Mouse (Mus musculus) liver, adult 2 months (tissue): ENCODE measurements at regions not wholly inside any gene's neighbourhood (a gene's known extent, or its start where the extent isn't known, plus 50 kb on each side); places are given as distances from the start of the nearest gene placed in this dataset.

Experiments
- DNase-seq: peaks from one replicate; pipeline ENCODE4 v3.0.0-alpha.2; 2011; ENCODE audit warnings: low read depth, low spot score; ENCODE audit errors: extremely low read depth
- H3K27ac ChIP-seq: fragments of 200-500 bp; replicated peaks from 2 replicates; pipeline ENCODE4 v1.5.1; 2012; ENCODE audit warnings: low read depth, mild to moderate bottlenecking, control low read depth, inconsistent platforms, low read length; ENCODE audit not compliant: insufficient read depth
- H3K27me3 ChIP-seq: fragments of 200-500 bp; 2 replicates; pipeline ENCODE4 v1.6.1; 2012; ENCODE audit warnings: mild to moderate bottlenecking, moderate library complexity, low read length, inconsistent platforms; ENCODE audit not compliant: control insufficient read depth, insufficient read depth
- H3K36me3 ChIP-seq: fragments of 200-500 bp; 2 replicates; pipeline ENCODE4 v1.6.1; 2012; ENCODE audit warnings: low read length, inconsistent platforms; ENCODE audit not compliant: control insufficient read depth, insufficient read depth
- H3K4me1 ChIP-seq: fragments of 200-500 bp; 2 replicates; pipeline ENCODE4 v1.6.1; 2011; ENCODE audit warnings: low read length; ENCODE audit not compliant: control insufficient read depth, insufficient read depth
- H3K4me3 ChIP-seq: fragments of 200-500 bp; 2 replicates; pipeline ENCODE4 v1.5.1; 2011; ENCODE audit warnings: low read depth, mild to moderate bottlenecking, control low read depth, low read length, moderate library complexity; ENCODE audit not compliant: insufficient read depth
- H3K79me2 ChIP-seq: fragments of 200-500 bp; 2 replicates; pipeline ENCODE4 v1.6.1; 2012; ENCODE audit warnings: inconsistent platforms, mild to moderate bottlenecking, low read length, moderate library complexity; ENCODE audit not compliant: control insufficient read depth, insufficient read depth
- H3K9ac ChIP-seq: fragments of 200-500 bp; 2 replicates; pipeline ENCODE4 v1.6.1; 2012; ENCODE audit warnings: low read depth, mild to moderate bottlenecking, control low read depth, inconsistent platforms, low read length
- CTCF ChIP-seq: fragments of 200-500 bp; IDR thresholded peaks from 2 replicates; pipeline ENCODE4 v1.5.1; 2011; ENCODE audit warnings: low read depth, low read length, control low read depth
- POLR2A ChIP-seq: fragments of 200-500 bp; IDR thresholded peaks from 2 replicates; pipeline ENCODE4 v1.6.1; 2011; ENCODE audit warnings: low read length, control low read depth; ENCODE audit not compliant: insufficient read depth; ENCODE audit errors: extremely low read depth
- WGBS: fragments of 180-500 bp; shearing (Covaris S2); methylation state at CpG from one replicate; pipeline ENCODE4 v1.1.7; 2018; 5-methylcytosine and 5-hydroxymethylcytosine counted together

DNA sequence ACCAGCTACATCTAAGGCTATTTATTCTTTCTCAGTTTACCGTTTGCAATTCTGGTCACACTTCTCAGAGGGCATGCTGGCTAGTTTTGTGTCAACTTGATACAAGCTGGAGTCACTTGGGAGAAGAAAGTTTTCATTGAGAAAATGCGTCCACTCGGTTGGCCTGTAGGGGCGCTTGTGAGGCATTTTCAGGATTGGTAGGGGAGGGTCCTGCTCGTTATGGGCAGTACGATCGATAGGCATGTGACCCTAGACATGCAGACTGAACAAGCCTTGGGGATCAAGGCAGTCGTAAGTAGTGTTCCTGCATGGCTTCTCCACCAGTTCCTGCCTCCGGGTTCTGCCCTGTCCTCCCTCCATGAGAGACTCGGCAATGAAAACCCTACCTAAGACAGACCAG lies 127.2 kb downstream of the Map3k7 start:
- H3K79me2 ChIP-seq: no peaks in the 10 kb centered on the region
- no peak for DNase-seq

DNA sequence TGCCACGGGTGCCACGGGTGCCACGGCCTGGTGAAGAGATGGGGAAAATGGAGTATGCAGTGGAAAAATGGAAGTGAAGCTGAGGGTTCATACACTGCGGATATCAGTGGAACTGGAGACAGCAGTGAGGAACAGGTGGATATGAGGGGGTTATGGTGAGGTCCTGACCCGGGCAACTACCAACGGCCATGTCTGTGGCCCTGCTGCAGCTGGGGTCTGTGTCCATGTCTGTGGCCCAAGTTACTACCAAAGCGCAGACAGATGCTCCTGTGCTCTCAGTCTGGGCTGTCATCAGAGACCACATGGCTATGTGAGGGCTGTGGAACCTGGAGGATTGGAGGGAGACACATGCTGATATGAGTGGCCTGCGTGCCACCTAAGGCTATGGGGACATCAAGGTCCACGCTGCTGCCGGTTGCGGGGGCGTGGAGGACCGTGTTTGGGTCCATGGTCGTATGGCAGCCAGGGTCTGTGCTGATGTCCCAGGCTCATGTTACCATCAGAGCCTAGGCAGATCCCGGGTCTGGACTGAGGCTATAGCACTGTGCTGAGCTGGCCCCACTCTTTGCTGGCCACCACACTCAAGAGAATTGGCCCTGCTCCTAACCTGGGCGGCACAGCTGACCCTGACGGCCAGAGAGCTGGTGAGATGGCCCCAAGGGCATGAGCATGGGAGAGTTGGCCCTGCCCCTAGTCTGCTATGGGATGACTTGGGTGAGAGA lies 128.6 kb downstream of the Map3k7 start:
- Histone ChIP-seq H3K4me3 (no peak overlapping the region), H3K36me3 (no peaks in the 10 kb centered on the region), H3K79me2 (no peaks in the 10 kb centered on the region), H3K27ac (no peak overlapping the region), H3K27me3 (no peaks in the 10 kb centered on the region), H3K4me1 (no peaks in the 10 kb centered on the region), H3K9ac (no peak overlapping the region)
- no peak for TF ChIP-seq POLR2A
- no peak for TF ChIP-seq CTCF
- 97% methylated on average over 17 of the region's 17 CpGs for WGBS
- DNase-seq: no peak

More for the DNA sequence above, 127.2 kb downstream of the Map3k7 start:
- Histone ChIP-seq H3K4me1 (no peaks in the 10 kb centered on the region), H3K27me3 (no peaks in the 10 kb centered on the region), H3K27ac (no peak overlapping the region), H3K9ac (no peak overlapping the region), H3K36me3 (no peaks in the 10 kb centered on the region), H3K4me3 (no peak overlapping the region)
- TF ChIP-seq POLR2A: no peak
- TF ChIP-seq CTCF: 0 out of 2 replicates have a peak, but pooled peaks have one; percentile 6
- 85% methylated on average over 10 of the region's 10 CpGs for WGBS

DNA sequence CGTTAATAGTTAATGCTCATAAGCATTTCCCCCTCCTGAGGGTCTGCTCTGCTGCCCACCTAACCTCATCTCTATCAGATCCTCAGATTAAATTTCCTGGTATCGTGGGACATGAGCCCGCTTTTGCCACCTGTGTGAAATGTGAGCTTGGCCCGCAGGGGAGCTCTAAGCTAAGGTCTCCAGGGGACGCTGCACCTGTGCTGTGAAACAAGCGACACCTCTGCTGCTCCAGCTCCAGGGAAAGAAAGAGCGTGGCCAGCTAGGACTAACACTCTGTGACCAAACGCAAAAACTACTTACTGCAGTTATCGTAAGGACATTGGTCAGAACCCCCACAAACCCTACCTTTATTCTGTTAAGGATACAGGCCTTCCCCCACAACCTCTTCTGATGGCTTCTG lies 134.3 kb downstream of the Map3k7 start:
- 85% methylated on average over 9 of the region's 9 CpGs for WGBS
- H3K4me1 ChIP-seq: no peaks in the 10 kb centered on the region; the same call in none of the 2 replicates
- H3K36me3 ChIP-seq: no peaks in the 10 kb centered on the region
- no peaks in the 10 kb centered on the region for H3K27me3 ChIP-seq
- no peak for DNase-seq
- no peak for TF ChIP-seq POLR2A
- no peak overlapping the region for H3K27ac ChIP-seq
- H3K79me2 ChIP-seq: no peaks in the 10 kb centered on the region
- H3K9ac ChIP-seq: no peak overlapping the region
- H3K4me3 ChIP-seq: no peak overlapping the region

GRCm38 (mm10) chr4:32101002-32101401 lies 137.1 kb downstream of the Map3k7 start:
- Histone ChIP-seq H3K36me3 (no peaks in the 10 kb centered on the region), H3K4me1 (no peaks in the 10 kb centered on the region; the same call in none of the 2 replicates), H3K27ac (no peak overlapping the region), H3K9ac (no peak overlapping the region), H3K79me2 (no peaks in the 10 kb centered on the region), H3K4me3 (no peak overlapping the region), H3K27me3 (no peaks in the 10 kb centered on the region)
- TF ChIP-seq POLR2A: no peak
- no peak for TF ChIP-seq CTCF
- peak; percentile 9 for DNase-seq
- 49% methylated on average over 5 of the region's 5 CpGs for WGBS

- H3K4me1 ChIP-seq: no peaks in the 10 kb centered on the region
- H3K79me2 ChIP-seq: no peaks in the 10 kb centered on the region
- no peak overlapping the region for H3K9ac ChIP-seq
- no peak for TF ChIP-seq CTCF
- no peak for TF ChIP-seq POLR2A
- H3K4me3 ChIP-seq: no peak overlapping the region
- DNase-seq: no peak
- H3K27ac ChIP-seq: no peak overlapping the region
- 76% methylated on average over 5 of the region's 5 CpGs for WGBS
- H3K36me3 ChIP-seq: no peaks in the 10 kb centered on the region
- H3K27me3 ChIP-seq: no peaks in the 10 kb centered on the region
These were observed 131.9 kb upstream of the Bach2 start for GRCm38 (mm10) chr4:32106664-32107171.

GRCm38 (mm10) chr4:32122320-32122719 lies 116.3 kb upstream of the Bach2 start:
- H3K27me3 ChIP-seq: no peaks in the 10 kb centered on the region
- no peak for DNase-seq
- TF ChIP-seq POLR2A (no peak), CTCF (no peak)
- 96% methylated on average over 6 of the region's 6 CpGs for WGBS
- no peak overlapping the region for H3K27ac ChIP-seq
- no peaks in the 10 kb centered on the region for H3K4me1 ChIP-seq
- H3K9ac ChIP-seq: no peak overlapping the region
- H3K4me3 ChIP-seq: no peak overlapping the region
- H3K36me3 ChIP-seq: no peaks in the 10 kb centered on the region
- no peaks in the 10 kb centered on the region for H3K79me2 ChIP-seq
